Mouse (Mus musculus): ENCODE data around the gene Olfml2a.

DNA sequence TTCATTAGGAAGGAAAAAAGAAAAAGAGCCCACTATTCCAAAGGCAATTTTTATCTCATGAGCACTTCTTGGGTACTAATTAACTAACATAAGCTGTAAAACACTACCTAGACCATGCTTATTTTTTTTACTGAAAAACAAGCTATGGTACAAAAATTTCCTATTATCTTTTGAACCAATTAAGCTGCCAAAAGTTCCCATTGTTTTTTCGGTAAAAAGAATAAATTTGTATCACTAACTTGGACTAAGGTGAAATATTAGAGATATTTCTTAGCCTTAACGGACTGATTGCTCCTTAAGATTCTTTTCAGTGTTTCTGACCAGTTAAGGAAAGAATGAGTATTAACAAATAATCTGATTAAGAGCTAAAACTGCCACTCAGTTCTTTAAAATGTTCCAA, 7.9 kb upstream of the Olfml2a start:
- TF ChIP-seq EP300 (IDR thresholded peaks at IDR 0.05; ENCODE audit: low read depth) (no peak), CTCF (IDR thresholded peaks at IDR 0.05; ENCODE audit: low read depth) (no peak)

All from liver, embryonic 14.5 days (tissue).